Mouse (Mus musculus): Measurements from ENCODE around the gene Smad5.

- TF ChIP-seq POLR2A (IDR thresholded peaks at IDR 0.05; ENCODE audit: borderline replicate concordance, extremely low read depth, low read depth, low read length) (peak; percentile 79; the same call in 1 of the 2 replicates), CTCF (IDR thresholded peaks at IDR 0.05; ENCODE audit: insufficient read depth, low read length) (no peak)
These were observed at the start of gene Smad5 for GRCm38 (mm10) chr13:56702469-56703221.

Data from lung, adult 2 months (tissue).